Mouse (Mus musculus) retina, postnatal 1 day (tissue): ENCODE measurements around the gene Hs2st1.

Source experiments
- DNase-seq: peaks from one replicate; pipeline ENCODE4 v3.0.0-alpha.2; 2012

Gene Hs2st1

GRCm38 (mm10) chr3:144433039-144433438 lies 136.9 kb downstream of the Hs2st1 start:
- no peak for DNase-seq

GRCm38 (mm10) chr3:144432143-144432577 lies 137.8 kb downstream of the Hs2st1 start:
- no peak for DNase-seq

GRCm38 (mm10) chr3:144428514-144429431 lies 141.2 kb downstream of the Hs2st1 start:
- DNase-seq: no peak

GRCm38 (mm10) chr3:144425041-144425448 lies 144.9 kb downstream of the Hs2st1 start:
- DNase-seq: no peak

- no peak for DNase-seq
Observed at GRCm38 (mm10) chr3:144421404-144422180, 148.4 kb downstream of the Hs2st1 start.

GRCm38 (mm10) chr3:144413821-144414220 lies 156.2 kb downstream of the Hs2st1 start:
- DNase-seq: no peak

GRCm38 (mm10) chr3:144412538-144413272 lies 157.3 kb downstream of the Hs2st1 start:
- DNase-seq: peak; percentile 63

GRCm38 (mm10) chr3:144411650-144412278 lies 158.2 kb downstream of the Hs2st1 start:
- no peak for DNase-seq

- DNase-seq: no peak
Observed at GRCm38 (mm10) chr3:144411051-144411542, 158.9 kb downstream of the Hs2st1 start.

- no peak for DNase-seq
Observed at GRCm38 (mm10) chr3:144408953-144409352, 161.0 kb downstream of the Hs2st1 start.

- no peak for DNase-seq
Observed at GRCm38 (mm10) chr3:144405331-144405730, 164.7 kb downstream of the Hs2st1 start.

- no peak for DNase-seq
Observed at GRCm38 (mm10) chr3:144401292-144401691, 168.7 kb downstream of the Hs2st1 start.

GRCm38 (mm10) chr3:144400870-144401269 lies 169.1 kb downstream of the Hs2st1 start:
- DNase-seq: no peak

- DNase-seq: no peak
Observed at GRCm38 (mm10) chr3:144400374-144400773, 169.6 kb downstream of the Hs2st1 start.

- DNase-seq: peak; percentile 92
Observed at GRCm38 (mm10) chr3:144399358-144400096, 170.5 kb downstream of the Hs2st1 start.

GRCm38 (mm10) chr3:144398166-144398565 lies 171.8 kb downstream of the Hs2st1 start:
- DNase-seq: no peak

GRCm38 (mm10) chr3:144396478-144396877 lies 173.5 kb downstream of the Hs2st1 start:
- no peak for DNase-seq

GRCm38 (mm10) chr3:144394454-144394943 lies 175.5 kb downstream of the Hs2st1 start:
- no peak for DNase-seq

GRCm38 (mm10) chr3:144386446-144386845 lies 183.5 kb downstream of the Hs2st1 start:
- no peak for DNase-seq

GRCm38 (mm10) chr3:144384648-144385047 lies 185.3 kb downstream of the Hs2st1 start:
- no peak for DNase-seq

GRCm38 (mm10) chr3:144381431-144381980 lies 188.5 kb downstream of the Hs2st1 start:
- DNase-seq: no peak
